Mouse (Mus musculus) testis, adult 2 months (tissue): ENCODE results near the gene Ccdc13.

Experiments used
- CTCF ChIP-seq: fragments of 200-500 bp; IDR thresholded peaks from 2 replicates; pipeline ENCODE4 v1.5.1; 2012; ENCODE audit warnings: low read depth, mild to moderate bottlenecking, inconsistent platforms, low read length, moderate library complexity; ENCODE audit not compliant: control insufficient read depth, insufficient read depth, insufficient replicate concordance
- POLR2A ChIP-seq: fragments of 200-500 bp; IDR thresholded peaks from 2 replicates; pipeline ENCODE4 v1.6.1; 2012; ENCODE audit warnings: low read depth, mild to moderate bottlenecking, inconsistent platforms, low read length, moderate library complexity; ENCODE audit not compliant: control insufficient read depth

GRCm38 (mm10) chr9:121882015-121882457, 42.8 kb upstream of the Ccdc13 start:
- TF ChIP-seq POLR2A (no peak), CTCF (no peak)
